Mouse (Mus musculus): ENCODE measurements around the gene Zfp385b. TPM values are rescaled to one million over a fixed set of nuclear protein-coding genes. Genes with fewer than 3 reads are reported as not detected.
"Not testable (repeated sequence)": the region's sequence is repeated elsewhere in the genome, so short reads cannot be mapped to it uniquely, and the experiment has no call there.

Zfp385b gene
- total RNA-seq, 1 experiment from 2014 or later = 0.49 TPM

- DNase-seq = no peak
These were observed 362.3 kb downstream of the Zfp385b start for GRCm38 (mm10) chr2:77457120-77457519.

- peak; percentile 61 for DNase-seq
These were observed 362.8 kb downstream of the Zfp385b start for GRCm38 (mm10) chr2:77456602-77457001.

- DNase-seq = no peak
These were observed 365.0 kb downstream of the Zfp385b start for GRCm38 (mm10) chr2:77454341-77454937.

DNA sequence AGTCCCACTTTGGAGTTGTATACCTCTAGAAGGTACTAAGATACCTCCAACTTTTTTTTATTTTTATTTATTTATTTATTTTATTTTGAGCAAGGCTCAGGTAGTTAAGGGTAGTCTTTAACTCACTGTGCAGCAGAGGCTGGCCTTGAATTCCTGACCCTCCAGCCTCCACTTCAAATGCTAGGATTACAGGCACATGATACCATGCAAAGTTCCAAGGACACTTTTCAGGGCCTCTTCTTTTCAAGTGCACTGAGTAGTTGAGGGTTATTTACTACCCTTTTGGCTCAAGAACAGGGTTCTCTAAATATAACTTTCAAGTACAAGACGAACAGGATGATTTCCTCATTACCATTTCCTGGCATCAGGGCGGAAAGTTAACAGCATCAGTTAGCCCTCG is 365.7 kb downstream of the Zfp385b start:
- DNase-seq = peak; percentile 17

DNA sequence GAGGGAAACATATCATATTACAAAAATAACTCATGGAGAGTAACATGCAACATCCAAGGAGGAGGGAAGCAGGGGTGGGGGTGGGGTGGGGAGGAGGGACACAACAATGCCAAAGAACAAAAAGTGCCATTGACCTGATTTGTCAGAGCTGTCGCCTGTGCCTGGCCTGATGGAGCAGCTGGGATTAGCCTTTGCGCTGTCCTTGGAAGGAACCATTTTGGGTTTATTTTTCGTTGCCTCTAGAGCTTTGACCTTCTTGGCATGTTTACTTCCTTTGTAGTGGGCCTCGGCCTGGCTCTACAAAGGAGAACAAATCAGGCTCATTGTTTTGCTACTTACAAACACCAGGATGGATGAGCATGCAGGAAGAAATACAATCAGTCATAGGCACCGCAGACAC is 369.4 kb downstream of the Zfp385b start:
- not testable (repeated sequence) for DNase-seq

DNA sequence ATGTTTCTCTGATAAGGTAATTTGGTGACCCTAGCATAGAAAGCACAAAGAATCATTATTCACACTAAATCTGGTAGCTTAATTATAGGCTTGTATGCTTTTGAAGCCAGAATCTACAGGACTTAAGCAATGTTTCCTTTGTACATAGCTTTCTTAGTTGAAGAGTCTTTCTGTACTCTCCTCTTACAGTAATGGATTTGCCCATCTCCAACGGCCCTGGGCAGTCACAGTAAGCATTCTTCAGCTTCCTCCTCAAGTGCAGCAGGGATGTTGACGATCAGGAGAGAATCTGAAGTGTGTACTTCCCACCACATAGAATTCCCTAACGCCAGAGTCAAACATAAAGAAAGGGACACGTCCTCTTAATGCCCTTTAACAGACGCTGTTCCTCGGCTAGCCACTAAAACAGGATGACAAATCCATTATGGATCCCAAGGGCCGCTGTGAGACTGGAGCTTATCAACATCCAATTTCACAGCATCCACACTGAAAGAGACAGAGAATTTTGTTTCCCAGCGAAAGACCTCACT is 370.4 kb downstream of the Zfp385b start:
- no peak for DNase-seq

DNA sequence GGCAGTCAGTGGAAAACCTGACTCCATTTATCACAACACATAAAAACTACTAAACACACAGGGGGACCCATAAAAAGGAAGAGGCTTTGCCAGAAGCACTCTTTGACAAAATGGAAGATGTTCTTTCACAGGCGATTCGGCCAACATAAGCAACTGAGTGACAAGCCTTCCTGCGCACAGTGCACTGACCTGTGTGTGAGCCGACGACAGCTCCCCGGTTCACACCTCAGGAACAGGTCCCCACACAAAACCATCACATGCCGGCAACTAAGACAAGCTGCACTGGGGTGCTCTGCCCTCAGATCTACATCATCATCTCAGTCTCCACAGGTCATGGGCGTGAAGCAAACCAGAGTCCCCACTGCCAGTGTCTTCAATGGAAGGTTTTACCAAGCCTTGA is 375.2 kb downstream of the Zfp385b start:
- DNase-seq = no peak

DNA sequence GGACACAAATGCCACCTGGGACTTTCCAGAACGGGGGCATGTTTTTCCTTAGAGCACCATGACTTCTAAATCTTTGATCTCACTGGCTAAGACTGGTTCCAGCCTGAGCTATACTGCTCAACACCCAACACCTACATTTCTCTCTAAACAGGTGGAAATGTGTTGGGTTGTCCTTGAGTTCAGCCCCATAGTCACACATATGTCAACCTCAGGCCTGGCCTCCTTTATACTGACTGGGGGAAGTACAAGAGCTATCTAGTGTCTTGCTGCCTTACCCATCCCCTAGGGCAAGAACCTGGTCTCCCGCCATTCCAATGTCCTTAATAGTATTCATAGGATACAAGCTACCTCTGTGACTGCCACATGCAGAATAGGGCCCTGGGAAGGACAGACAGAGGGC is 378.8 kb downstream of the Zfp385b start:
- DNase-seq = no peak

DNA sequence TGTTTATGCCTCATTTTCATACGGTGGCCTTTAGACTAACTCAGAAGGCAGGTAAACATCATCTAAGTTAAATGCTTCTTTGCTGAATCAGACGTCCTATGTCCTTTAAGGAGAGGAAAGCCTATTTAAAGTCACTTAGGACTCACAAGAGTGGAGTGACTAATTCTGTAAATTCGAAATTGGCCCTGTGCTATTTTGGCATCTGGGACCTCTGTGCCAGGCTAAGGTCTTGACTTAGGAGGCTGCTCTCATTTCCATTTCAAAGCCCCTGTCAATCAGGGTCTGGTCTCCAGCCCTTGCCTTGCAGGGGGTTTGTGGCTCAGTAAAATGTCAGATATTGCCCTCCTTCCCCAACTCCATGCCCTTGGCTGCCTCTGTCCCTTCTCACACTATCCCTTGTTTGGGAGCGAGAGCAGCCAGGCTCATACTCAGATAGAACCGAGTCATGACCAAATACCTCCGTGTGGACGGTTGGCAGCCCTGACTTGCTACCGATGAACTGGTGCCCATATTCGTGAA is 383.1 kb downstream of the Zfp385b start:
- DNase-seq = no peak

DNA sequence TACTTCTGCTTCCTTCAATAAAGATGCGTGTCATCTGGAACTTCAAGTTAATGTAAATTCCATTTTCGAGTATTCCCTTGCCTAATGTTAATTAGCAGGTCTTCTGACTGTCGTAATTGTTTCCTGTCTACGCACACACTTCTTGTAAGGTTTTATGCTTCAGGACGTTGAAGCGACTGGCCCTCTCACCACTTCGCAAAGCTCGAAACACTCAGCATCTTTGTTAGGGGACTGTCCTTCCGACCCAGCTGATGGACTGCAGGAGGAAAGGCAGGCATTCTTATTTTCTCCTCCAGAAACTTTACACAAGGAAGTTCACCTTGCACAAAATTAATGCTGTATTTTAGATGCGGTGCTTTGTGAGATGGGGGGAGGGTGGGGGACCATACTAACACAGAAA is 400.0 kb downstream of the Zfp385b start:
- DNase-seq = no peak

DNA sequence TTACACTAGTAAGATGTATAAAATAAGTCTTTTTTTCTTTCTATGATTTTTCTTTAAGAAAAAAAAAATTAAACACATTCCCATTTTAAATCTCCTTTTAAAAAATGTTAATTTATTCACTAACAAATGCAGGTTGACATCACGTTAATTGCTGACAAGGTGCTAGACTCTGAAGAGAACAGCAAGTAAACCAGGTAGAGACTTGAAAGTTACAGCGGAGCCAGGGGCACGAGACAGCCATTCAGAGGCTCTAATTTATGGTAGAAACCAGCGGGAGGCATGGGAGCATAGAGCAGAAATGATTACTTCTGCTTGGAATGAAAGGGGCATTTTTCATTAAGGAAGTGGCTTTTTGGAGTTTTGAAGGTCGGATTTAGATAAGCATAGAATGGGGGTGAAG is 401.4 kb downstream of the Zfp385b start:
- no peak for DNase-seq

DNA sequence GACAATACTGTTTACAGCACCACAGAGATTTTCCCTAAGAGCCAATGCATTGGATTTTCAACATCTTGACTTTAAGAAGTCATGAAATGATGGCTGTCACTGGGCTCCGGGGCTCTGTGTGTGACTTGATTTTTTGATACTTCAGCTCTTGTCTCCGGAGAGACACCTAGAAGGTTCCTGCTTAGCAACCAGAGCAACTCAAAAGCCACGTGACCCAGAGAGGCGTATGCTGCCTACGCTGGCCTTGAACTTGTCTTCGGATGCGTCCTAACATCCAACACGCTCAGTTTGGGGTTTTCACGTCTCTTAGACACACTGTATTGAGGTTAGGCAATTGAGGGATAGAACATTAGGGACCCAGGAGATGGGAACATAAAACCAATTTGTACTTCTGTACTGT is 407.3 kb downstream of the Zfp385b start:
- DNase-seq = no peak

DNA sequence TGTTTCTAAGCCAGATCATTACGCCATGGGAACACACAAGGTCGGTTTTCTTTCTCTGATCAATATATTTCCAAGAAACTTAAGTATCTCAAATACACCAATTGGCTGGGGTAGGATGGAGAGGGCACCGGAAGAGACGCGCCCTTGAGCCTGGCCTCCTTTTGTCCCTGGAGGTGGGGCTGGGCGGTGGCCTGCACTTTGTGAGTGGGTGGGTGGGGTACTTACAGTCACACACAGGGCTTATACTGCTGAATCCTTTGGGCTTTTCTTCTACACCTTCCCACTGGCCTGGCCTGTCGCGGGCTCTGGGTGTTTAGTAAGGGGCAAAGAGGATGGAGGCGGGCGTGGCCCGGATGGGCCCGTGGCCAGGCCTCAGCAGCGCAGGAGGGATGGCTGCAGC is 407.8 kb downstream of the Zfp385b start:
- DNase-seq = no peak

DNA sequence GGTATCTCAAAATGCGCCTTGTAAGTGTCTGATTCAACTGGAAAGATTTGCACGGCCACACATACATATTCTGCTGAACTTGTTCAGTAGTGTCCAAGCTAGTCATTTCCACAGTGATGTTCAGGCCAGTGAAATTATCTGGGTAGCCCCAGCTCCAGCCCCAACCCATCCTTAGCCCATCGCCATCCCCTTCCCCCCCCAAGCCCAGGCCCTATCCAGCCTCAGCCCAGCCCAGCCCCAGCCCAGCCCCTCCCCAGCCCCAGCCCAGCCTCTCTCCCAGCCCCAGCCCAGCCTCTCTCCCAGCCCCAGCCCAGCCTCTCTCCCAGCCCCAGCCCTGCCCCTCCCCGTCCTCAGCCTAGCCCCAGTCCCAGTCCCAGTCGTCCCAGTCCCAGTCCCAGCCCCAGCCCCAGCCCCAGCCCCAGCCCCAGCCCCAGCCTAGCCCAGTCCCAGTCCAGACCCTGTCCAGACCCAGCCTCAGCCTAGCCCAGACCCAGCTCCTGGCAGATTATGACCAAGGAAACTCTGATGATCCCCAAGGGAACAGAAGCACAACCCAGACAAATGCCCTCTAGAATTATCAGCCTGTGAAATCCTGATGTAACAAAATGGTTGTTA is 409.8 kb downstream of the Zfp385b start:
- DNase-seq = no peak

DNA sequence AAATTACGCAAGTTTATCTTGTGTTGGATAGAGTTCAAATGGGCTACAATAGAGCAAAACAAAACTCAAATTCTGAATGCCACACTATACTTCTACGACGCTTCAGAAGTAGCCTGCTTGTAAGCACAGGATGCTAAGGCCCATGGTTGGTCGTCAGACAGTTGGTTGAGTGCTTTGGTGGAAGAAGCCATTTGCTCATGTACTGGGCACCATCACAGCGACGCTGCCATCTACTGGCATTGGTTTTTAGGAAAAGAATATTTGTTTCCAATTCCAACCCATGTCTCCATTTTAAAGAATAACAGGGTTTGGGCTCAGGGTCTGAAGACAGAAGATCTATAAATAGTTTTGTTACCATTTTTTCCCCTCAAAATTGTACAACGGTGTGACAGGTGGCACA is 410.5 kb downstream of the Zfp385b start:
- DNase-seq = no peak

DNA sequence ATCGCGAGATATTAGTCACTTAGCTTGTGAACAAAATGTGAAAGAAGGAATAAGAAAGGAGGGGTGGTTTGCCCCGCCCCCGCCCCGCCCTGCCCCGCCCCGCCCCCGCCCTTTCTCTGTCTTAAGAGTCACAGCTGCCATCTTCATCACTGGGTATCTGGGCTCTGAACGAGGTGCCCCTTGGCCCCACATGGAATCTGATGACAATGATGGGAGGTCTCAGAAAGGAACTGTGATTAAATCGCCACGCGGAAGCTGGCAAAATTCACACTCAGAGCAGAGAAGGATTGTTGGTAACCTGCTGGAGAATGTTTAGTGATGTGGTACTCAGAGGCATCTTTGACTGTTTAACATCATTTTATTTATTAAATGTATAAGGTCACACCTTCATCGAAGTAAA is 417.1 kb downstream of the Zfp385b start:
- no peak for DNase-seq

DNA sequence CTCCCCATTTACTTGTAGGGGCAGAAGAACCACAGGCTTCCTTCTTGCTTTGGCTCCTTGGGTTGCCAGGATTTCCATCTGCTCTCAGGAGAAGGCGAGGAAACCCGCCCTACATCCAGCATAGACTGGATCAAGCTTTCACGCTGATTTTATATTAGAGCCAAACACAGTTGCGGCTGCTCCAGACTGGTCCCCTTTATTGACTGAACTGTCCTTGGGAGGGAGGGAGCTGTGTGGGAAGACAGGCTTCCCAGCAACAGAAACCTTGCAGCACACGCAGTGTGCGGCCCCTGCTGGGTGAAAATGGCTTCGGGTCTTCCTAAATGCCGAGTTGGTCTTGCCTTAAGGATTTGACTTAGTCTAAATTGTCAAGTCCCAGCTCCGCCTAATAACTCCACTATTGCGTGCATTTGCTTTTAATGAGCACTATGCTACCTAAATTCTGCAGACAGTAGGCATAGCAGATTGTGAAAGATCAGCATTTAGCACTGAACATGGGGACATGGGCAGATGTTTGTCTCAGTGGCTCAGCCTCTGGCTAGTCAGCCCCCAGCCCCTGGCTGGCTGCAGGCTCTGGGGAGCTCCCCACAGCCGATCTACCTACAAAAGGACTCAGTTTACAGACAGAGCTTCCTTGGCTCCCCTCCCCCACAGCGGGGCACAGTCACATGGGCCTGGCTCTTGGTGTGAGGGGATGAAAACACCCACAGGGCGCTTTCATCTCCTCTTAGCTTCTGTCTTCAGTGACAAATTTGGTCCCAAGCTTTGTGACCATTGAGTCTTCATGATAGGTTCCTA is 417.8 kb downstream of the Zfp385b start:
- no peak for DNase-seq

- no peak for DNase-seq
These were observed 425.6 kb downstream of the Zfp385b start for GRCm38 (mm10) chr2:77393881-77394280.

GRCm38 (mm10) chr2:77388186-77388585 is 431.3 kb downstream of the Zfp385b start:
- DNase-seq = no peak

GRCm38 (mm10) chr2:77386515-77386914 is 432.9 kb downstream of the Zfp385b start:
- DNase-seq = peak; percentile 71

- no peak for DNase-seq
These were observed 436.7 kb downstream of the Zfp385b start for GRCm38 (mm10) chr2:77382766-77383165.

DNA sequence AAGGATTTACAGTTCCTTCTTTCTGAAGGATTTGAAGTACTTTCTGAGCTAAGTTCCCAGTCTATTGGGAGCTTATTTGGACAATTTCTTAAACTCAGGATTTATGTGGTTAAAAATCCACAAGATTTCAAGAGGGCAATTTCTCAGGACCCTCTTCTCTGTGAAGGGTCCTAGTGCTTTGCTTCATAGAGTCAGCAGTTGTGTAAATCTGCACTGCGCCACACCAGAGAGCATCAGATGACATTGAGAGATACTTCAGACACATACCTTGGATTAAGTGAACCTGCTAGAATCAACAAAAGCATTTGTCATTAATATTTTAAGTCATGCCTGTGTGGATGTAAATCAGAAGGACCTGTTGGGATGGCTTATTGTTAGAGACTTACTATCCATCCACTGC is 439.5 kb downstream of the Zfp385b start:
- DNase-seq = no peak

GRCm38 (mm10) chr2:77379332-77379731 is 440.1 kb downstream of the Zfp385b start:
- no peak for DNase-seq
